Mouse (Mus musculus) MEL (cell line): ENCODE measurements at regions not wholly inside any gene's neighbourhood (a gene's known extent, or its start where the extent isn't known, plus 50 kb on each side); places are given as distances from the start of the nearest gene placed in this dataset.

Source experiments
- DNase-seq: peaks from one replicate; pipeline ENCODE4 v3.0.0; 2011; ENCODE audit warnings: low read depth, low spot score
- H3K27ac ChIP-seq: 2 replicates; pipeline ENCODE4 v1.5.1; 2012; ENCODE audit warnings: low read depth, mild to moderate bottlenecking, control low read depth, low read length, moderate library complexity; ENCODE audit not compliant: control insufficient read depth
- H3K27me3 ChIP-seq, 2 experiments: fragments of 150-350 bp in 1 of 2; sonication (generic) in 1 of 2; 2 replicates each; pipeline ENCODE4 v1.6.1; 2012; ENCODE audit warnings: low read length in 2 of 2, mild to moderate bottlenecking in 2 of 2, improper control_type of control experiment in 1 of 2, moderate library complexity in 1 of 2; ENCODE audit not compliant: insufficient read depth in 2 of 2, control insufficient read depth in 1 of 2
- H3K36me3 ChIP-seq, 2 experiments: 2 replicates each; pipeline ENCODE4 v1.6.1; 2012 to 2014; ENCODE audit warnings: low read length in 2 of 2, improper control_type of control experiment in 1 of 2, inconsistent platforms in 1 of 2, mild to moderate bottlenecking in 1 of 2; ENCODE audit not compliant: insufficient read depth in 2 of 2, control insufficient read depth in 1 of 2
- H3K4me1 ChIP-seq, 2 experiments: fragments of 150-350 bp in 1 of 2; sonication (generic) in 1 of 2; 2 replicates each; pipeline ENCODE4 v1.6.1; 2012; ENCODE audit warnings: low read length in 2 of 2, improper control_type of control experiment in 1 of 2, mild to moderate bottlenecking in 1 of 2; ENCODE audit not compliant: insufficient read depth in 2 of 2, control insufficient read depth in 1 of 2
- H3K4me3 ChIP-seq, 2 experiments: fragments of 150-350 bp in 1 of 2; sonication (generic) in 1 of 2; 2 replicates each; pipeline ENCODE4 v1.5.1; 2012; ENCODE audit warnings: low read depth in 2 of 2, low read length in 2 of 2, mild to moderate bottlenecking in 2 of 2, moderate library complexity in 2 of 2, control low read depth in 1 of 2, improper control_type of control experiment in 1 of 2; ENCODE audit not compliant: control insufficient read depth in 1 of 2, insufficient read depth in 1 of 2
- H3K79me2 ChIP-seq: 2 replicates; pipeline ENCODE4 v1.6.1; 2012; ENCODE audit warnings: mild to moderate bottlenecking, low read length, moderate library complexity; ENCODE audit not compliant: control insufficient read depth, poor library complexity, insufficient read depth
- H3K9ac ChIP-seq: 2 replicates; pipeline ENCODE4 v1.6.1; 2012; ENCODE audit warnings: low read depth, mild to moderate bottlenecking, control low read depth, low read length, moderate library complexity; ENCODE audit not compliant: control insufficient read depth, poor library complexity, severe bottlenecking
- H3K9me3 ChIP-seq: fragments of 150-350 bp; sonication (generic); replicated peaks from 2 replicates; pipeline ENCODE4 v1.6.1; 2012; ENCODE audit warnings: mild to moderate bottlenecking, low read length, improper control_type of control experiment, moderate library complexity; ENCODE audit not compliant: insufficient read depth
- CHD1 ChIP-seq: IDR thresholded peaks from 2 replicates; pipeline ENCODE4 v1.6.1; 2012; ENCODE audit warnings: low read depth, mild to moderate bottlenecking, inconsistent platforms, low read length, improper control_type of control experiment
- CHD2 ChIP-seq: IDR thresholded peaks from 2 replicates; pipeline ENCODE4 v1.6.1; 2011; ENCODE audit warnings: low read length, improper control_type of control experiment
- CTCF ChIP-seq, 3 experiments: IDR thresholded peaks in 2 of 3; conservative IDR thresholded peaks in 1 of 3; 2 replicates each; pipeline ENCODE4 v1.5.1; 2011 to 2012; ENCODE audit warnings: low read length in 3 of 3, low read depth in 2 of 3, mild to moderate bottlenecking in 2 of 3, improper control_type of control experiment in 1 of 3, inconsistent platforms in 1 of 3, mixed read lengths in 1 of 3, moderate library complexity in 1 of 3; ENCODE audit not compliant: control insufficient read depth in 1 of 3, insufficient read depth in 1 of 3, poor library complexity in 1 of 3, severe bottlenecking in 1 of 3
- E2F4 ChIP-seq: IDR thresholded peaks from 2 replicates; pipeline ENCODE4 v1.6.1; 2011; ENCODE audit warnings: low read depth, low read length, improper control_type of control experiment, borderline replicate concordance
- EP300 ChIP-seq, 2 experiments: IDR thresholded peaks; 2 replicates each; pipeline ENCODE4 v1.6.1; 2011; ENCODE audit warnings: improper control_type of control experiment in 2 of 2, low read length in 2 of 2, low read depth in 1 of 2, mild to moderate bottlenecking in 1 of 2
- GATA1 ChIP-seq: IDR thresholded peaks from 2 replicates; pipeline ENCODE4 v1.6.1; 2011; ENCODE audit warnings: low read depth, low read length, improper control_type of control experiment
- HCFC1 ChIP-seq: IDR thresholded peaks from 2 replicates; pipeline ENCODE4 v1.6.1; 2012; ENCODE audit warnings: low read depth, mild to moderate bottlenecking, inconsistent platforms, low read length, improper control_type of control experiment, moderate library complexity
- JUND ChIP-seq: IDR thresholded peaks from 2 replicates; pipeline ENCODE4 v1.6.1; 2011; ENCODE audit warnings: low read depth, mild to moderate bottlenecking, improper control_type of control experiment, low read length
- KAT2A ChIP-seq: conservative IDR thresholded peaks from 2 replicates; pipeline ENCODE4 v1.6.1; 2012; ENCODE audit warnings: low read depth, low read length, improper control_type of control experiment, inconsistent platforms
- MAZ ChIP-seq: IDR thresholded peaks from 2 replicates; pipeline ENCODE4 v1.6.1; 2012; ENCODE audit warnings: low read depth, mild to moderate bottlenecking, inconsistent platforms, low read length, improper control_type of control experiment
- MYB ChIP-seq: IDR thresholded peaks from 2 replicates; pipeline ENCODE4 v1.6.1; 2011; ENCODE audit warnings: mild to moderate bottlenecking, low read depth, low read length, improper control_type of control experiment
- NRF1 ChIP-seq: IDR thresholded peaks from 2 replicates; pipeline ENCODE4 v1.6.1; 2014; ENCODE audit warnings: low read depth, mild to moderate bottlenecking, inconsistent platforms, low read length, improper control_type of control experiment, moderate library complexity; ENCODE audit not compliant: poor library complexity, insufficient read depth, severe bottlenecking
- POLR2A ChIP-seq, 2 experiments: IDR thresholded peaks; 2 replicates each; pipeline ENCODE4 v1.6.1; 2011 to 2012; ENCODE audit warnings: low read length in 2 of 2, mild to moderate bottlenecking in 2 of 2, control low read depth in 1 of 2, improper control_type of control experiment in 1 of 2, low read depth in 1 of 2, moderate library complexity in 1 of 2; ENCODE audit not compliant: control insufficient read depth in 1 of 2, insufficient read depth in 1 of 2, poor library complexity in 1 of 2
- RCOR1 ChIP-seq: IDR thresholded peaks from 2 replicates; pipeline ENCODE4 v1.6.1; 2012; ENCODE audit warnings: low read depth, mild to moderate bottlenecking, inconsistent platforms, low read length, improper control_type of control experiment
- SIN3A ChIP-seq: IDR thresholded peaks from 2 replicates; pipeline ENCODE4 v1.6.1; 2012; ENCODE audit warnings: low read length, improper control_type of control experiment, inconsistent platforms
- TBP ChIP-seq: IDR thresholded peaks from 2 replicates; pipeline ENCODE4 v1.8.0; 2011; ENCODE audit warnings: low read depth, low read length, improper control_type of control experiment
- TCF12 ChIP-seq: IDR thresholded peaks from 2 replicates; pipeline ENCODE4 v1.6.1; 2014; ENCODE audit warnings: low read depth, mild to moderate bottlenecking, inconsistent platforms, low read length, improper control_type of control experiment, moderate library complexity
- UBTF ChIP-seq: IDR thresholded peaks from 2 replicates; pipeline ENCODE4 v1.6.1; 2012; ENCODE audit warnings: low read depth, mild to moderate bottlenecking, inconsistent platforms, low read length, improper control_type of control experiment, moderate library complexity, borderline replicate concordance; ENCODE audit not compliant: insufficient read depth
- ZC3H11A ChIP-seq: IDR thresholded peaks from 2 replicates; pipeline ENCODE4 v1.6.1; 2012; ENCODE audit warnings: low read depth, mild to moderate bottlenecking, inconsistent platforms, low read length, improper control_type of control experiment
- ZKSCAN1 ChIP-seq: IDR thresholded peaks from 2 replicates; pipeline ENCODE4 v1.6.1; 2012; ENCODE audit warnings: low read depth, mild to moderate bottlenecking, inconsistent platforms, low read length, improper control_type of control experiment, moderate library complexity
- ZMIZ1 ChIP-seq: IDR thresholded peaks from 2 replicates; pipeline ENCODE4 v1.6.1; 2012; ENCODE audit warnings: low read depth, mild to moderate bottlenecking, inconsistent platforms, low read length, improper control_type of control experiment, moderate library complexity
- ZNF384 ChIP-seq: IDR thresholded peaks from 2 replicates; pipeline ENCODE4 v1.6.1; 2012; ENCODE audit warnings: low read depth, mild to moderate bottlenecking, inconsistent platforms, low read length, improper control_type of control experiment

GRCm38 (mm10) chr2:179282276-179282675 is 160.0 kb upstream of the Cdh4 start:
- Histone ChIP-seq H3K36me3 (no peaks in the 10 kb centered on the region), H3K4me1 (no peaks in the 10 kb centered on the region), H3K27ac (no peak overlapping the region), H3K27me3 (no peaks in the 10 kb centered on the region), H3K9ac (no peak overlapping the region), H3K79me2 (no peaks in the 10 kb centered on the region), H3K9me3 (no peaks in the 10 kb centered on the region), H3K4me3 (no peak overlapping the region)
- TF ChIP-seq CHD1: no peak
- TF ChIP-seq JUND: no peak
- TF ChIP-seq ZKSCAN1: no peak
- no peak for TF ChIP-seq E2F4
- no peak for TF ChIP-seq HCFC1
- no peak for TF ChIP-seq ZC3H11A
- no peak for TF ChIP-seq TCF12
- no peak for TF ChIP-seq NRF1
- DNase-seq: no peak

GRCm38 (mm10) chr2:179290394-179290793 is 151.8 kb upstream of the Cdh4 start:
- no peak for TF ChIP-seq CTCF (IDR thresholded peaks at IDR 0.05 in 2 of 3, conservative IDR thresholded peaks at IDR 0.05 in 1 of 3; ENCODE audit: control insufficient read depth in 1 of 3, insufficient read depth in 1 of 3, low read depth in 2 of 3, low read length in 3 of 3, poor library complexity in 1 of 3, severe bottlenecking in 1 of 3)
- TF ChIP-seq UBTF: no peak
- no peak for TF ChIP-seq E2F4
- TF ChIP-seq ZNF384: no peak
- no peak for TF ChIP-seq MAZ
- no peak for TF ChIP-seq POLR2A (IDR thresholded peaks at IDR 0.05; ENCODE audit: control insufficient read depth in 1 of 2, insufficient read depth in 1 of 2, low read depth in 1 of 2, low read length in 2 of 2, poor library complexity in 1 of 2)
- no peak for TF ChIP-seq TBP
- no peak for TF ChIP-seq ZMIZ1
- TF ChIP-seq MYB: no peak
- TF ChIP-seq KAT2A: no peak
- TF ChIP-seq GATA1: no peak
- no peak for TF ChIP-seq TCF12
- no peak for TF ChIP-seq ZC3H11A
- TF ChIP-seq RCOR1: no peak
- TF ChIP-seq EP300 (IDR thresholded peaks at IDR 0.05; ENCODE audit: low read depth in 1 of 2, low read length in 2 of 2): no peak
- no peak for TF ChIP-seq SIN3A
- TF ChIP-seq CHD2: no peak
- TF ChIP-seq, all 39 proteins: peak for 0
- Histone ChIP-seq H3K9ac (no peak overlapping the region), H3K27me3 (no peaks in the 10 kb centered on the region), H3K4me1 (no peaks in the 10 kb centered on the region), H3K79me2 (no peaks in the 10 kb centered on the region), H3K9me3 (no peaks in the 10 kb centered on the region), H3K27ac (no peak overlapping the region), H3K36me3 (no peaks in the 10 kb centered on the region), H3K4me3 (no peak overlapping the region)
- no peak for DNase-seq
